Mouse (Mus musculus): ENCODE measurements around the gene S1pr5. TPM values are rescaled to one million over a fixed set of nuclear protein-coding genes. Genes with fewer than 3 reads are reported as not detected.
"Not testable (repeated sequence)": the region's sequence is repeated elsewhere in the genome, so short reads cannot be mapped to it uniquely, and the experiment has no call there.

The S1pr5 gene
- polyA plus RNA-seq, 1 experiment from 2014 or later = 0.06 TPM

DNA sequence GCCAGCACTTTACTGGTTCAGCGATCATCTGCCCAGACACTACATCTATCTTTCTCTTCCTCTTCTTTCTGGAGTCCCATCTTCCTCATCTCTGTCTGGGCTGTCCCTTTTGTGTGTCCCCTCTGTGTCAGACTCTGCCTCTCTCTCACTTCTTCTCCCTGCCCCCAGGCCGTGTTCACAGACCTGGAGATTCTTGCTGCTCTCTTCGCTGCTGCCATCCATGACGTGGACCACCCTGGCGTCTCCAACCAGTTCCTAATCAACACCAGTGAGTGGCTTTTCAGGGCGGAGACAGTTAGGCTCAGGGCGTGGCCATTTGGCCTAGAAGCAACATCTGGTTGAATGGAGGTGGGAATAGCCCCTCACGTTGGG lies 44.1 kb downstream of the S1pr5 start:
- H3K27me3 ChIP-seq = no peaks in the 10 kb centered on the region
- WGBS (ENCODE audit: insufficient replicate concordance) = 48% methylated on average over 8 of the region's 8 CpGs
- H3K4me2 ChIP-seq = no peak overlapping the region
- peaks cover 11% of the 10 kb centered on the region for H3K4me1 ChIP-seq (replicated peaks)
- H3K9ac ChIP-seq = no peak overlapping the region
- no peak overlapping the region for H3K4me3 ChIP-seq (replicated peaks)
- H3K36me3 ChIP-seq (replicated peaks) = 0 out of 2 replicates have a peak, but pooled peaks cover 2% of the 10 kb centered on the region
- no peak overlapping the region for H3K27ac ChIP-seq (replicated peaks)
- no peak for ATAC-seq (ENCODE audit: insufficient read depth)
- H3K9me3 ChIP-seq (replicated peaks) = no peaks in the 10 kb centered on the region

DNA sequence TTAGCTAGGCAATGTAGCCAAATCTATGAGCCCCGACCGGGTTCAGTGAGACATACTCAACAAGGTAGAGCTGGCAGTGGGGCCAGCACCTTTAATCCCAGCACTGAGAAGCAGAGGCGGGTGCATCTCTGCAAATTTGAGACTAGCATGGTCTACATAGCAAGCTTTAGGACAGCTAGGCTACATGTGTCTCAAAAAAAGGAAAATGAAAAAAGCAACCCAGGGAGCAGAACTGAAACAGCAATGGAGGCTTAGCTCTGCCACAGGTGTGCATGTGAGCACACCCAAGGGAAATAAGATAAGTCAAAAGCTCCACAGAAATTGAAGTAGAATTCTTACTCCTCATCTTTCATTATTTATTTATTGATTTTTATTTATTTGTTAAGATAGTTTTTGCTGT lies 49.3 kb downstream of the S1pr5 start:
- Histone ChIP-seq H3K4me3 (replicated peaks) (no peak overlapping the region), H3K36me3 (replicated peaks) (no peaks in the 10 kb centered on the region), H3K27me3 (no peaks in the 10 kb centered on the region), H3K9me3 (replicated peaks) (no peaks in the 10 kb centered on the region), H3K27ac (replicated peaks) (no peak overlapping the region), H3K4me1 (replicated peaks) (0 out of 2 replicates have a peak, but pooled peaks cover 4% of the 10 kb centered on the region), H3K9ac (no peak overlapping the region), H3K4me2 (no peak overlapping the region)
- no peak for ATAC-seq (ENCODE audit: insufficient read depth)
- 84% methylated on average over 3 of the region's 3 CpGs for WGBS (ENCODE audit: insufficient replicate concordance)

DNA sequence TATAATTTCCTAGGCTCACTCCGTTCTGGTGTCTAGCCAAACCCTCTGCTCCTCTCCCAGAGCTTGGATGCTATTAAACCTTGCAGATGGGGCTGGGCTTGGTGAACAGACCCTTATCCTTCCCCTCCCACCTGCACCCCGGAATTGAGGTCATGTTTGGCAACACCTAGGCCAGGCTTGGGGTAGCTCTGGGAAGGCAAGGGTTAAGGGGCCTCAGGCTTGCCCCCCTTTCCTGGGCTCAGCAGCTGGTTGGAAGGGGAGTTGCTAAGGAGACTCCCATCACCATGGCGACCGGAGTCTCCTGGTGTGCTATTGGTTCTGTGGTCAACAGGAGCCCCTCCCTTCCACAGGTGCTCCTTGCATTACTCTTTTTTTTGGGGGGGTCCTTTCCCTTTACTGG lies 50.3 kb downstream of the S1pr5 start:
- no peak for ATAC-seq (ENCODE audit: insufficient read depth)
- no peaks in the 10 kb centered on the region for H3K36me3 ChIP-seq (replicated peaks)
- no peak overlapping the region for H3K4me2 ChIP-seq
- H3K27ac ChIP-seq (replicated peaks) = no peak overlapping the region
- 67% methylated on average over 4 of the region's 4 CpGs for WGBS (ENCODE audit: insufficient replicate concordance)
- H3K4me1 ChIP-seq (replicated peaks) = 0 out of 2 replicates have a peak, but pooled peaks cover 4% of the 10 kb centered on the region
- no peaks in the 10 kb centered on the region for H3K9me3 ChIP-seq (replicated peaks)
- H3K9ac ChIP-seq = no peak overlapping the region
- H3K27me3 ChIP-seq = no peaks in the 10 kb centered on the region
- H3K4me3 ChIP-seq (replicated peaks) = no peak overlapping the region

DNA sequence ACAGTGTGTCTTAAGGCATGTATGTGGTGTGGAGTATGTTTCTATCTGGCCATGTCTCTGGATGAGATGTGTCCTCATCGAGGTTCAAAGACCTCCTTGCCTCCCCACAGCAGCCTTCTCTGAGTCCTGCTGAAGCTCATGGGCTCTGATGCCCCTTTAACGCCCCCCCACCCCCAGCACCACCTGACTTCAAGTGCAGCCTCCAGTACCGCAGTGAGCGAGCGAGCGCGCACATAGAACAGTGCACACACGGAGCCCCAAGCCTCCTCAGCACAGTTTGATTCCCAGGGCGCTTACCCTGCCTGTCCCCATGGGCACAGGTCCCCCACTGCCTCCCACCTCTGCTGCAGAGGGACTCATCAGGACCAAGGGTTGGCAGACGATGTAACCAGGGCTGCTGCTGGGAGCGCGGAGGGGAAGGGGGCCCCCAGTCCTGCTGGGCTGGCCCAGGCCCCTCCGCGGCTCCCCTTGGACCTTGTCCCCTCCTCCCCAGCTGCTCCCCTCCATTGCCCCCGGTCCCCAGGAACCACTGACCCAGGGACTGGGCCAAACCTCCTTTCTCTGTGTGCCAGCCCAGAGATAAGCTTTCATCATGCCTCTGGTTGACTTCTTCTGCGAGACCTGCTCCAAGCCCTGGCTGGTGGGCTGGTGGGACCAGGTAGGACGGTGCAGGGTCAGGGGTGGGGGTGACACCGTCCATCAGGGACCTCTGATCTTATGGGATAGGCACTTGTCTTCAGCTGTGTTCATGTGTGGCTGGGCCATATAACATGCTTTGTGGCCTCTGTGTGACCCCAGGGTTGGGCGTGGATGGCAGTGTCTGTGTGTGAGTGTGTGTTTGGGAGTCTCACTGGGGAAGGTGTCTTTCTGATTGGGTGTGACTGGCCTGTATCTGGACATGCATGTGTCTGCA lies 51.5 kb downstream of the S1pr5 start:
- H3K4me1 ChIP-seq (replicated peaks) = 0 out of 2 replicates have a peak, but pooled peaks cover 4% of the 10 kb centered on the region
- WGBS (ENCODE audit: insufficient replicate concordance) = 75% methylated on average over 19 of the region's 19 CpGs
- H3K9ac ChIP-seq = no peak overlapping the region
- no peaks in the 10 kb centered on the region for H3K9me3 ChIP-seq (replicated peaks)
- no peak overlapping the region for H3K27ac ChIP-seq (replicated peaks)
- no peaks in the 10 kb centered on the region for H3K27me3 ChIP-seq
- H3K36me3 ChIP-seq (replicated peaks) = peaks cover 4% of the 10 kb centered on the region; the same call in 1 of the 2 replicates
- ATAC-seq (ENCODE audit: insufficient read depth) = no peak
- no peak overlapping the region for H3K4me3 ChIP-seq (replicated peaks)
- no peak overlapping the region for H3K4me2 ChIP-seq

DNA sequence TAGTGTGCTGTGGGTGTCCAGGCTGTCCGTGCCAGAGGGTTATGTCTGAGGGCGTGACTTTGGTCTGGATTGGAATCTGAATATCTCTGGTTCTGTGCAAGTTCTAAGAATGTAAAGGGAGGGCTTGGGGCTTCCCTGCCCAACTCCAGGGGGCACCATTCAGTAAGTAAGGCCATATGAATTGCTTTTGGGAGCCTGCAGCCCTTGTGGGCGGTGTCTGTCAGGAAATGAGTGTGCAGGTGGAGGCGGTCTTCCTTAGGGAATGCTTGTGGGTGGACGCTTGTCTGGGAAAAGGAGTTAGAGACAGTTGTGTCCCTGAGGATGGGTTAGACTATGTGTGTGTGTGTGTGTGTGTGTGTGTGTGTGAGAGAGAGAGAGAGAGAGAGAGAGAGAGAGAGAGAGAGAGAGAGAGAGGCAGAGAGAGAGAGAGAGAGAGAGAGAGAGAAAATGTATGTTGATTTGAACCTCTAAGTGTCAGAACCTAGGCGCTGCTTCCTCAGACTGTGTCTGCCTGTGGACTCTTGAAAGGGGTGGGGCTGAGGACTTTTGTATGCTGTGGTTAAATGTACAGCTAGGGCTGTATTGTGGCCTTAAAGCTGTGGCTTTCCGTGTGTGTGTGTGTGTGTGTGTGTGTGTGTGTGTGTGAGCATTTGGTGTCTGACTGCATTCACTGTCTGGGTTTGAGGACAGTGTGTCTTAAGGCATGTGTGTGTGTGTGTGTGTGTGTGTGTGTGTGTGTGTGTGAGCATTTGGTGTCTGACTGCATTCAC lies 52.3 kb downstream of the S1pr5 start:
- H3K27me3 ChIP-seq; H3K9ac ChIP-seq; H3K4me2 ChIP-seq; H3K27ac ChIP-seq (replicated peaks); H3K4me3 ChIP-seq (replicated peaks); H3K9me3 ChIP-seq (replicated peaks); H3K4me1 ChIP-seq (replicated peaks); H3K36me3 ChIP-seq (replicated peaks); ATAC-seq (ENCODE audit: insufficient read depth): not testable (repeated sequence)
- 62% methylated on average over 7 of the region's 7 CpGs for whole genome bisulfite sequencing (ENCODE audit: insufficient replicate concordance)

DNA sequence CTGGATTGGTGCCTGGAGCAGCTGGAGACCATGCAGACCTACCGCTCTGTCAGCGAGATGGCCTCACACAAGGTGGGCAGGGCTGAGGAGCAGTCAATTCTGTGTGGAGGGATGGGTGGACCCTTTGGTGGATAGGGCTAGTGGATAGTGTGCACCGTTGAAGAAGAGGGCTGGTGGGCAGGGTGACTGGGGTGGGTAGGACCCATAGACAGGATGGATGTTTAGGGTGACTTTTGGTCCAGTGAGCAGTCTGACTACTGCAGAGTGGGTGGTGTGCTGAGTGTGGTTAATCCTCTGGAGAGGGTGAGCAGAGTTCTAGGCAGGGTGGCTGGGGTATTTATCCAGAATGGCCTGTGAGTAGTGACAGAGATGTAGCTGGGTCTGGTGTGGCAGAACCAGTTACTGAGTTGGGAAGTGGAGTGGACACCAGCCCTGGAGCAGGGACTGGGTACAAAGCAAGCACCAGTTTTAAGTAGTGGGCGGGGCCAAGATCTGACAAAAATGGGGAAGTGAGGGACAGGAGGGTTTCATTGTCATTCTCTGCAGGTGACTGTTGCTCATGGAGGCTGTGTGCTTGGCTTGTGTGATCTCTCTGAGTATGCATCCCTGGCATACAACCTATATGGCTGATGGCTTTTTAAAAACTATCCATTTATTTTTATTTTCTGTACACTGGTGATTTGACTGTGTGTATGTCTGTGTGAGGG lies 53.3 kb downstream of the S1pr5 start:
- Histone ChIP-seq H3K4me2 (no peak overlapping the region), H3K4me1 (replicated peaks) (0 out of 2 replicates have a peak, but pooled peaks cover 4% of the 10 kb centered on the region), H3K27me3 (no peaks in the 10 kb centered on the region), H3K27ac (replicated peaks) (no peak overlapping the region), H3K36me3 (replicated peaks) (peaks cover 4% of the 10 kb centered on the region; the same call in 1 of the 2 replicates), H3K9ac (no peak overlapping the region), H3K4me3 (replicated peaks) (no peak overlapping the region), H3K9me3 (replicated peaks) (no peaks in the 10 kb centered on the region)
- no peak for ATAC-seq (ENCODE audit: insufficient read depth)
- WGBS (ENCODE audit: insufficient replicate concordance) = 74% methylated on average over 4 of the region's 4 CpGs

DNA sequence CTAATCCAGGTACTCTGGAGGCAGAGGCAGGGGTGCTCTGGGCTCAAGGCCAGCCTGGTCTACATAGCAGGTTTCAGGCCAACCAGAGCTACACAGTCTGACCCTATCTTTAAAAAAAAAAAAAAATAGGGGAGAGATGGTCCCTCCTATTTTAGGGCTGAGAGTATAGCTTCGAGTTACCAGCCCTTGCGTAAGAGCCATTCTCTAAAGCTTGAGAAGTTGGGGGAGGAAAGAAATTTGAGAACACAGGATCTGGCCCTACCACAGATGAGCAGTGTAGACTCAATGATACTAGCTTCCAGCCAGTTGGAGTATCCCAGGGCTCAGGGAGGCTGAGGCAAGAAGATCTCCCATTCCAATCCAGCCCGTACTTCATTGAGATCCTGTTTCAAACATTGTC lies 54.5 kb downstream of the S1pr5 start:
- Histone ChIP-seq H3K9me3 (replicated peaks) (no peaks in the 10 kb centered on the region), H3K4me3 (replicated peaks) (no peak overlapping the region), H3K27ac (replicated peaks) (no peak overlapping the region), H3K36me3 (replicated peaks) (peaks cover 4% of the 10 kb centered on the region; the same call in 1 of the 2 replicates), H3K27me3 (no peaks in the 10 kb centered on the region), H3K4me2 (no peak overlapping the region), H3K9ac (no peak overlapping the region), H3K4me1 (replicated peaks) (0 out of 2 replicates have a peak, but pooled peaks cover 4% of the 10 kb centered on the region)
- WGBS (ENCODE audit: insufficient replicate concordance) = 66% methylated on average over 3 of the region's 3 CpGs
- ATAC-seq (ENCODE audit: insufficient read depth) = no peak

Other genes with a start within 250 kb of the S1pr5 start
- gene Mrpl4, start 245.7 kb downstream of the S1pr5 start, polyA plus RNA-seq (2015; fragmentation: Nextera tagmentation; extraction: Ambion mirVana) = 62.1 and 66.9 TPM in 2 replicates
- gene Icam1, start 232.5 kb downstream of the S1pr5 start, polyA plus RNA-seq (2015; fragmentation: Nextera tagmentation; extraction: Ambion mirVana) = 10.2 and 11.3 TPM in 2 replicates
- 195 and 201 TPM in 2 replicates for gene Icam4, start 219.1 kb downstream of the S1pr5 start, polyA plus RNA-seq (2015; fragmentation: Nextera tagmentation; extraction: Ambion mirVana)
- gene Icam5, start 216.4 kb downstream of the S1pr5 start, polyA plus RNA-seq (2015; fragmentation: Nextera tagmentation; extraction: Ambion mirVana) = 0.25 and 0.43 TPM in 2 replicates
- 0.63 TPM in 1 of 2 replicates, not detected in the other for gene Zglp1, start 181.3 kb downstream of the S1pr5 start, polyA plus RNA-seq (2015; fragmentation: Nextera tagmentation; extraction: Ambion mirVana)
- 0.18 and 0.50 TPM in 2 replicates for gene Gm49373, start 175.3 kb downstream of the S1pr5 start, polyA plus RNA-seq (2015; fragmentation: Nextera tagmentation; extraction: Ambion mirVana)
- 29.1 and 31.1 TPM in 2 replicates for gene Fdx1l, start 174.8 kb downstream of the S1pr5 start, polyA plus RNA-seq (2015; fragmentation: Nextera tagmentation; extraction: Ambion mirVana)
- gene Gm38431, start 156.4 kb downstream of the S1pr5 start, polyA plus RNA-seq (2015; fragmentation: Nextera tagmentation; extraction: Ambion mirVana) = 1.9 and 2.4 TPM in 2 replicates
- gene Raver1, start 156.4 kb downstream of the S1pr5 start, polyA plus RNA-seq (2015; fragmentation: Nextera tagmentation; extraction: Ambion mirVana) = 21.7 and 23.4 TPM in 2 replicates
- gene Tyk2, start 117.2 kb downstream of the S1pr5 start, polyA plus RNA-seq (2015; fragmentation: Nextera tagmentation; extraction: Ambion mirVana) = 7.4 and 8.8 TPM in 2 replicates
- gene Cdc37, start 98.5 kb downstream of the S1pr5 start, polyA plus RNA-seq (2015; fragmentation: Nextera tagmentation; extraction: Ambion mirVana) = 115 and 122 TPM in 2 replicates
- gene Pde4a, start 82.7 kb downstream of the S1pr5 start, polyA plus RNA-seq (2015; fragmentation: Nextera tagmentation; extraction: Ambion mirVana) = 1.7 and 1.8 TPM in 2 replicates
- 27.9 and 30.5 TPM in 2 replicates for gene Keap1, start 9.1 kb downstream of the S1pr5 start, polyA plus RNA-seq (2015; fragmentation: Nextera tagmentation; extraction: Ambion mirVana)
- gene Atg4d, start 16.9 kb upstream of the S1pr5 start, polyA plus RNA-seq (2015; fragmentation: Nextera tagmentation; extraction: Ambion mirVana) = 97.2 and 118 TPM in 2 replicates
- gene Kri1, start 39.5 kb upstream of the S1pr5 start, polyA plus RNA-seq (2015; fragmentation: Nextera tagmentation; extraction: Ambion mirVana) = 6.0 and 6.7 TPM in 2 replicates
- gene Cdkn2d, start 43.0 kb upstream of the S1pr5 start, polyA plus RNA-seq (2015; fragmentation: Nextera tagmentation; extraction: Ambion mirVana) = 129 and 144 TPM in 2 replicates
- 0.28 and 0.68 TPM in 2 replicates for gene Ap1m2, start 63.9 kb upstream of the S1pr5 start, polyA plus RNA-seq (2015; fragmentation: Nextera tagmentation; extraction: Ambion mirVana)
- 16.7 and 17.6 TPM in 2 replicates for gene Slc44a2, start 72.3 kb upstream of the S1pr5 start, polyA plus RNA-seq (2015; fragmentation: Nextera tagmentation; extraction: Ambion mirVana)
- gene Ilf3, start 119.4 kb upstream of the S1pr5 start, polyA plus RNA-seq (2015; fragmentation: Nextera tagmentation; extraction: Ambion mirVana) = 38.8 and 42.2 TPM in 2 replicates
- 17.4 and 20.0 TPM in 2 replicates for gene Qtrt1, start 163.4 kb upstream of the S1pr5 start, polyA plus RNA-seq (2015; fragmentation: Nextera tagmentation; extraction: Ambion mirVana)
- gene Dnm2, start 176.5 kb upstream of the S1pr5 start, polyA plus RNA-seq (2015; fragmentation: Nextera tagmentation; extraction: Ambion mirVana) = 52.9 and 58.5 TPM in 2 replicates